ENCODE assay signal across 9 mouse cellular contexts in genomic region chr10:78399090-78399657, GRCm38 (mm10). TPM values are rescaled to one million over a fixed set of nuclear protein-coding genes. Genes with fewer than 3 reads are reported as not detected.
A peak's percentile ranks its signal among the peaks of the same experiment; 100 is the strongest.
DNase-seq lines count a peak whose midpoint lies in the region; ATAC-seq and TF ChIP-seq lines count a peak whose summit lies in the region.
"Had no signal": no experiment of that assay in that cellular context is flagged by ENCODE, and none has a peak within 500 bp of the region (broad histone marks: within the 10 kb centered on the region; RNA-seq: fewer than 3 reads in every experiment).

No protein-coding gene starts in this region.

- TF ChIP-seq CTCF in heart, postnatal 0 days (IDR thresholded peaks at IDR 0.05; ENCODE audit: low read depth) = no peak

- H3K9ac ChIP-seq in heart, postnatal 0 days (replicated peaks; ENCODE audit: low read depth, low read length) = no peak overlapping the region
- H3K9ac ChIP-seq in limb, embryonic 11.5 days (ENCODE audit: low read length) = no peak overlapping the region
- H3K9ac ChIP-seq: lung, embryonic 15.5 days had no signal

- H3K4me3 ChIP-seq in heart, postnatal 0 days (ENCODE audit: low read depth, low read length) = no peak overlapping the region
- H3K4me3 ChIP-seq in limb, embryonic 11.5 days (ENCODE audit: low read depth, low read length) = no peak overlapping the region
- H3K4me3 ChIP-seq: lung, embryonic 15.5 days had no signal

- peak; percentile 82 for ATAC-seq in heart, postnatal 0 days (ENCODE audit: insufficient read depth, low read depth)
- peak; percentile 18; the same call in 1 of the 2 replicates for ATAC-seq in limb, embryonic 11.5 days (ENCODE audit: insufficient number of reproducible peaks, low FRiP score, low TSS enrichment, low read depth)
- no peak for ATAC-seq in monocyte, adult 5-6 weeks (replicated peaks; ENCODE audit: insufficient number of reproducible peaks, low FRiP score, low TSS enrichment, poor library complexity, severe bottlenecking)

- H3K27ac ChIP-seq in heart, postnatal 0 days (ENCODE audit: low read depth) = peak overlapping the region; percentile 69
- H3K27ac ChIP-seq in limb, embryonic 11.5 days (replicated peaks; ENCODE audit: low read depth, low read length) = no peak overlapping the region
- H3K27ac ChIP-seq: lung, embryonic 15.5 days had no signal

- 0 out of 2 replicates have a peak, but pooled peaks have one; percentile 56 for TF ChIP-seq EP300 in heart, postnatal 0 days (IDR thresholded peaks at IDR 0.05; ENCODE audit: low read depth)

- H3K4me2 ChIP-seq in heart, postnatal 0 days (ENCODE audit: low read depth, low read length) = 0 out of 2 replicates have a peak overlapping the region, but pooled peaks have one; percentile 7
- H3K4me2 ChIP-seq in limb, embryonic 11.5 days (ENCODE audit: low read depth, severe bottlenecking) = no peak overlapping the region
- H3K4me2 ChIP-seq: lung, embryonic 15.5 days had no signal

- H3K36me3 ChIP-seq in heart, postnatal 0 days (replicated peaks; ENCODE audit: control insufficient read depth, insufficient read depth, low read length) = peaks cover 40% of the 10 kb centered on the region
- H3K36me3 ChIP-seq in limb, embryonic 11.5 days (ENCODE audit: control insufficient read depth, insufficient read depth, low read length) = peaks cover 34% of the 10 kb centered on the region

- no peaks in the 10 kb centered on the region for H3K9me3 ChIP-seq in heart, postnatal 0 days (replicated peaks; ENCODE audit: control insufficient read depth, low read length)
- no peaks in the 10 kb centered on the region for H3K9me3 ChIP-seq in limb, embryonic 11.5 days (ENCODE audit: control insufficient read depth, low read length)
- H3K9me3 ChIP-seq: lung, embryonic 15.5 days had no signal

- peak; percentile 43 for DNase-seq in layer of hippocampus, adult 9-11 months
- DNase-seq in layer of hippocampus, postnatal 36 days = no peak
- peak; percentile 64 for DNase-seq in adrenal gland, adult 8-10 months
- DNase-seq in heart, postnatal 0 days (ENCODE audit: low spot score) = peak; percentile 65
- DNase-seq in limb, embryonic 11.5 days (ENCODE audit: low spot score) = peak; percentile 38
- DNase-seq in neural tube, embryonic 10.5 days (ENCODE audit: extremely low spot score, low spot score) = peak; percentile 44
- no peak for DNase-seq in adipocyte (ENCODE audit: low spot score)

- H3K27me3 ChIP-seq in heart, postnatal 0 days (ENCODE audit: control insufficient read depth, insufficient read depth, low read length) = no peaks in the 10 kb centered on the region
- H3K27me3 ChIP-seq in limb, embryonic 11.5 days (ENCODE audit: control insufficient read depth, insufficient read depth, low read length) = no peaks in the 10 kb centered on the region
- H3K27me3 ChIP-seq: lung, embryonic 15.5 days had no signal

- WGBS in heart, postnatal 0 days = 27% methylated on average over 17 of the region's 17 CpGs
- WGBS in limb, embryonic 11.5 days = 50% methylated on average over 17 of the region's 17 CpGs

- peaks cover 10% of the 10 kb centered on the region; the same call in 1 of the 2 replicates for H3K4me1 ChIP-seq in heart, postnatal 0 days (ENCODE audit: control insufficient read depth, insufficient read depth)
- no peaks in the 10 kb centered on the region for H3K4me1 ChIP-seq in limb, embryonic 11.5 days (ENCODE audit: control insufficient read depth, insufficient read depth, low read length)

RNA-seq across cellular contexts. Expression of gene Rrp1, which starts 13.7 kb away (rescaled TPM):
- total RNA-seq in layer of hippocampus, postnatal 36 days (2021) = 100 to 1,000 TPM; 337 to 355 TPM
- 100 to 1,000 TPM; 215 to 262 (median 251) TPM for total RNA-seq in adrenal gland, adult 8-10 months (2022)
- total RNA-seq in heart, postnatal 0 days (2014; rRNA removed; ENCODE audit: low replicate concordance) = 86.6 and 119 TPM in 2 replicates
- 169 and 177 TPM in 2 replicates for polyA plus RNA-seq in heart, postnatal 0 days (2015; fragmentation: Nextera tagmentation; extraction: Ambion mirVana)
- 272 and 283 TPM in 2 replicates for polyA plus RNA-seq in limb, embryonic 11.5 days (2014; fragmentation: Nextera tagmentation; extraction: Ambion mirVana)
- 298 to 382 TPM (median 299 TPM) in 3 replicates for total RNA-seq in monocyte, adult 5-6 weeks (2017)

RNA-seq across cellular contexts. Expression of gene Cstb, which starts 26.3 kb away (rescaled TPM):
- 10 to 100 TPM; 33.5 to 35.0 TPM for total RNA-seq in layer of hippocampus, postnatal 36 days (2021)
- 100 to 1,000 TPM; 276 to 340 (median 329) TPM for total RNA-seq in adrenal gland, adult 8-10 months (2022)
- total RNA-seq in heart, postnatal 0 days (2014; rRNA removed; ENCODE audit: low replicate concordance) = 21.8 and 99.5 TPM in 2 replicates
- 149 and 153 TPM in 2 replicates for polyA plus RNA-seq in heart, postnatal 0 days (2015; fragmentation: Nextera tagmentation; extraction: Ambion mirVana)
- polyA plus RNA-seq in limb, embryonic 11.5 days (2014; fragmentation: Nextera tagmentation; extraction: Ambion mirVana) = 169 TPM in 2 replicates
- total RNA-seq in monocyte, adult 5-6 weeks (2017) = 24.8 to 42.0 TPM (median 26.4 TPM) in 3 replicates

RNA-seq across cellular contexts. Expression of gene Agpat3, which starts 46.9 kb away (rescaled TPM):
- 100 to 1,000 TPM; 207 to 225 TPM for total RNA-seq in layer of hippocampus, postnatal 36 days (2021)
- 100 to 1,000 TPM; 228 to 370 (median 267) TPM for total RNA-seq in adrenal gland, adult 8-10 months (2022)
- total RNA-seq in heart, postnatal 0 days (2014; rRNA removed; ENCODE audit: low replicate concordance) = 151 and 164 TPM in 2 replicates
- polyA plus RNA-seq in heart, postnatal 0 days (2015; fragmentation: Nextera tagmentation; extraction: Ambion mirVana) = 173 and 182 TPM in 2 replicates
- 37.4 and 38.0 TPM in 2 replicates for polyA plus RNA-seq in limb, embryonic 11.5 days (2014; fragmentation: Nextera tagmentation; extraction: Ambion mirVana)
- total RNA-seq in monocyte, adult 5-6 weeks (2017) = 40.0 to 87.7 TPM (median 46.4 TPM) in 3 replicates

Comparison
In these comparisons a context has a peak if more than half of its experiments do, and no peak if none do; other contexts are left out.
1. DNase-seq: peak in layer of hippocampus, adult 9-11 months (single experiment), adrenal gland, adult 8-10 months (single experiment), heart, postnatal 0 days (single experiment), limb, embryonic 11.5 days (single experiment) and neural tube, embryonic 10.5 days (single experiment); none in layer of hippocampus, postnatal 36 days (0 of 2) and adipocyte (single experiment).